Mouse (Mus musculus): ENCODE data around the gene Sycp2. TPM values are rescaled to one million over a fixed set of nuclear protein-coding genes. Genes with fewer than 3 reads are reported as not detected.
A peak's percentile ranks its signal among the peaks of the same experiment; 100 is the strongest.

The Sycp2 gene
- total RNA-seq (2022): 1 to 10 TPM in 3 of 4 experiments, under 1 TPM in 1; 0.55 to 1.8 (median 1.3) TPM

GRCm38 (mm10) chr2:178407053-178407815 lies at the start of gene Sycp2:
Gene Sycp2 (minus strand): TSS chr2:178407685.
- no peak for DNase-seq (ENCODE audit: low spot score in 2 of 2)

- peak in 1 of 2 experiments; percentile 7 for DNase-seq (ENCODE audit: low spot score in 2 of 2)
Observed at GRCm38 (mm10) chr2:178454664-178455516, 47.4 kb upstream of the Sycp2 start.

GRCm38 (mm10) chr2:178450961-178451360 lies 43.5 kb upstream of the Sycp2 start:
- no peak for DNase-seq (ENCODE audit: low spot score in 2 of 2)

- no peak for DNase-seq (ENCODE audit: low spot score in 2 of 2)
Observed at GRCm38 (mm10) chr2:178450236-178450635, 42.8 kb upstream of the Sycp2 start.

GRCm38 (mm10) chr2:178449386-178449785 lies 41.9 kb upstream of the Sycp2 start:
- no peak for DNase-seq (ENCODE audit: low spot score in 2 of 2)

GRCm38 (mm10) chr2:178437311-178437710 lies 29.8 kb upstream of the Sycp2 start:
- DNase-seq (ENCODE audit: low spot score in 2 of 2): peak in 1 of 2 experiments; percentile 33

GRCm38 (mm10) chr2:178433903-178434302 lies 26.4 kb upstream of the Sycp2 start:
- DNase-seq (ENCODE audit: low spot score in 2 of 2): no peak

- no peak for DNase-seq (ENCODE audit: low spot score in 2 of 2)
Observed at GRCm38 (mm10) chr2:178433495-178433894, 26.0 kb upstream of the Sycp2 start.

GRCm38 (mm10) chr2:178430231-178430630 lies 22.7 kb upstream of the Sycp2 start, which contains the start of gene Cdh26:
Gene Cdh26 (plus strand): TSS chr2:178430531.
- DNase-seq (ENCODE audit: low spot score in 2 of 2): no peak

GRCm38 (mm10) chr2:178429426-178429825 lies 21.9 kb upstream of the Sycp2 start:
- DNase-seq (ENCODE audit: low spot score in 2 of 2): no peak

- no peak for DNase-seq (ENCODE audit: low spot score in 2 of 2)
Observed at GRCm38 (mm10) chr2:178428676-178429075, 21.2 kb upstream of the Sycp2 start.

GRCm38 (mm10) chr2:178428183-178428582 lies 20.7 kb upstream of the Sycp2 start:
- DNase-seq (ENCODE audit: low spot score in 2 of 2): peak in 1 of 2 experiments; percentile 1

GRCm38 (mm10) chr2:178427181-178427580 lies 19.7 kb upstream of the Sycp2 start:
- DNase-seq (ENCODE audit: low spot score in 2 of 2): peak in 1 of 2 experiments; percentile 0

- peak; percentile 3 to 14 for DNase-seq (ENCODE audit: low spot score in 2 of 2)
Observed at GRCm38 (mm10) chr2:178426229-178426628, 18.7 kb upstream of the Sycp2 start.

- DNase-seq (ENCODE audit: low spot score in 2 of 2): peak; percentile 1
Observed at GRCm38 (mm10) chr2:178423223-178423622, 15.7 kb upstream of the Sycp2 start.

- peak in 1 of 2 experiments; percentile 1 for DNase-seq (ENCODE audit: low spot score in 2 of 2)
Observed at GRCm38 (mm10) chr2:178422186-178422585, 14.7 kb upstream of the Sycp2 start.

GRCm38 (mm10) chr2:178421603-178422002 lies 14.1 kb upstream of the Sycp2 start:
- peak; percentile 1 to 2 for DNase-seq (ENCODE audit: low spot score in 2 of 2)

- DNase-seq (ENCODE audit: low spot score in 2 of 2): peak in 1 of 2 experiments; percentile 2
Observed at GRCm38 (mm10) chr2:178420576-178420975, 13.1 kb upstream of the Sycp2 start.

GRCm38 (mm10) chr2:178416970-178417369 lies 9.5 kb upstream of the Sycp2 start:
- peak; percentile 2 to 3 for DNase-seq (ENCODE audit: low spot score in 2 of 2)

GRCm38 (mm10) chr2:178416427-178416826 lies 8.9 kb upstream of the Sycp2 start:
- DNase-seq (ENCODE audit: low spot score in 2 of 2): peak in 1 of 2 experiments; percentile 4

GRCm38 (mm10) chr2:178415150-178415448 lies 7.6 kb upstream of the Sycp2 start:
- no peak for DNase-seq (ENCODE audit: low spot score in 2 of 2)

Data from layer of hippocampus, adult 8-10 months (tissue).